Mouse (Mus musculus) gastrocnemius, adult 8-10 months (tissue): ENCODE measurements around the gene Stx8. TPM values are rescaled to one million over a fixed set of nuclear protein-coding genes. Genes with fewer than 3 reads are reported as not detected.

Source experiments
- DNase-seq, 2 experiments: peaks; one replicate each; pipeline ENCODE4 v3.0.0; 2022; ENCODE audit warnings: low spot score in 2 of 2
- total RNA-seq, 4 experiments: library from RNA; stranded (reverse); gene quantifications; 2 replicates each; pipeline ENCODE4 v1.2.4; 2022

Stx8 gene
- total RNA-seq, 4 experiments from 2014 or later = 21.5 to 27.4 (median 22.6) TPM

DNA sequence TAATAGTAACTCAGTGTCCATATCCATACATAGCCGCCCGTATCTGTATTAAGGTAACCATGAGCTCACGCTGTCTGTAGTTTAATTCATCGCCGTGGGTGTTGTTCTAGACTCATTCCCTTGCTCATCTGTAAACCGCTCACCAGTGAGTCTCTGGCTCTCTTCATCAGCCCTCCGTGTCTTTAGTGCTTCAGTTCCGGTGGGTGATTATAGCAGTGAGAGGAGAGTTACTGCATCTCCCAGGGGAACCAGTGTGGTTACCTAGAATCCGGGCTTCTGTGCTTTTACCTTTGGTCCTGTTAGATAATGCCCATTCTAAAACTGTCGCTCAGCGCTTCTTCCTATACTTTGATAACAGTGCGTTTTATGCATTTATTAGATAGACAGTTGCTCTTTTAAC, 116.8 kb downstream of the Stx8 start:
- no peak for DNase-seq

DNA sequence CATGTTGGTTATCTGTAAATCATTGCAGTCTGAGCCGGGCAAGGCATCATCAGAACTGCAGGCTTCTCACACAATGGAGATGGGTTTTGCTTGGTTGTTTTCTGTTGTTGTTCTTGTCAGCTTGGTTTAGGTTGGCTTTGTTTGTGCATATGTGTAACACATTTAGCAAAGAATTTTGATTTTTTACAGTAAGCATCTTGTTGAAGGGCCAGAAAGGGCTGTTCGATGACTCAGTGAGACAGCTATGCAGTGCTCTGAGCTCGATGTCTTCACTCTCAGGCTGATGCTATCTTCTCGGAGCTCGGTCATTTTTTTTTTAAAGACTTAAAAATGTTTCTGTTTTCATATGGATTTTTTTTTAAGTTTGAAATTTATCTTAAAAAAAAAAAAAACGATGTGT, 117.6 kb downstream of the Stx8 start:
- DNase-seq = no peak

DNA sequence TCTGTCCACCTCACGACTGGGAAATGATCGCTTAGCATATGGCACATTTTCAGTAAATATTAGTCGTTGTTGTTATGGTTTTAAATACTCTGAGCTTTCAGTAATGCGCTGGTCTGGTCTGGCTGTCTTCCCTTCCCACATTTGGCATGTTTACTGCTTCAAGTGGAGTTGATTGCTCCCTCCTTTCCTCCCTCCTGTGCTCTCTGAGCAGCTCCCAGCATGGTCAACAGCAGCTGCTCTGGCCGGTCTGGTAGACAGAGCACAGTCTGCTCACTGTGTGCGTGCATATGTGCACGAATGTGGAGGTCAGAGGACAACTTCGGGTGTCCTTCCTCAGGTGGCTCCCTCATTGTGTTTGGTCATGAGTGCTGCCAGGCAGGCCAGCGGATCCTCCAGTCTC, 120.2 kb downstream of the Stx8 start:
- no peak for DNase-seq

- no peak for DNase-seq
These were observed 123.4 kb downstream of the Stx8 start for GRCm38 (mm10) chr11:68089426-68089825.

- no peak for DNase-seq
These were observed 124.0 kb downstream of the Stx8 start for GRCm38 (mm10) chr11:68089885-68090592.

- no peak for DNase-seq
These were observed 126.2 kb downstream of the Stx8 start for GRCm38 (mm10) chr11:68091975-68092759.

DNA sequence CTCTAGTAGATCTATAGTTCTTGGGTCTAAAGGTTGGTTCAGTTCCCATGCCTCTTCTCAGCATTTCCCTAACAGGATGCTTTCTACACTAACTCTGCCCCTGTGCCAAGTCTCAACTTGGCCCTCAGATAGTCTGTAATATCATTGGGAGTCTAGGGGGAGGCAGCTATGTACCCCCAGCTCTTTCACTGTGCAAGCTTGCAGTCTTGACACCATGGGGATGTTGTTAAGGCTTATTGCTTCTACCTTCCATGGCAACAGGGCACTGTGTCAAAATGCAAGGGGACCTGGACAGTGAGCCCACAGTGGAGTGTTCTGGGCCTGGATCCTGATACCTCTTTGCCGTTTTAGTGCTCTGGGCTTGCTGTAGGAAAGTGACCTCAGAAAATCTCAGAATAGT, 135.6 kb downstream of the Stx8 start:
- DNase-seq = no peak

- no peak for DNase-seq
These were observed 137.5 kb downstream of the Stx8 start for GRCm38 (mm10) chr11:68103480-68103879.

GRCm38 (mm10) chr11:68106053-68106452, 140.1 kb downstream of the Stx8 start:
- DNase-seq = no peak

DNA sequence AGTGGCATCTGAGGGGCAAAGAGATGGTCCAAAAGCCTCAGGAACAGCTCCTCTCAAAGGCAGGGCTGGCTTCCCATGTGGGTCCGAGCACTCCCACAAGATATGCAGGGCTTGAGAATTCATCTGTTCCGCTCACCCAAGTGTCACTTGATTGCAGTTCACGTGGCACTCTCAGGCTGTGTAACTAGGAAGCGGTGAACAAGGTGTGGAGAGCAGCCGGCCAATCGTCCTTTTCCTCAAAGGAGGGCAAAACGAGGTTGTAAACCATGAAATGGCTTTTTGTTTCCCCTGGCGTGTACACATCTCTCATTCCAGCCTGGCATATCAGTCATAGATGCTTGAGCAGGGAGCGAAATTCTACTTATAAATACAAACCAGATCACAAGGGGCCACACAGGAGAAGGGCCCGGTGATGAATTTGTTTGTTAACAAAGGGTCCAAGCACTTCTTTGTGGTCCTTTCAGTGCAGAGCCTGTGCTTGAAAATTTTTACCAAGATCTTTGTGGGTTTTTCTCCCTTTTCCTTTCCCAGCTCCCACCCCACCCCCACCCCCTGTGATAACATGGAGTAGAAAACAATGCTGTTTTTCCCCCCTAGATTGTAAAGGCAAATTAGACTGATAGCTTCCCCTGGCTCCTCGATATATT, 147.6 kb downstream of the Stx8 start:
- DNase-seq = no peak

GRCm38 (mm10) chr11:68114202-68114601, 148.2 kb downstream of the Stx8 start:
- no peak for DNase-seq

DNA sequence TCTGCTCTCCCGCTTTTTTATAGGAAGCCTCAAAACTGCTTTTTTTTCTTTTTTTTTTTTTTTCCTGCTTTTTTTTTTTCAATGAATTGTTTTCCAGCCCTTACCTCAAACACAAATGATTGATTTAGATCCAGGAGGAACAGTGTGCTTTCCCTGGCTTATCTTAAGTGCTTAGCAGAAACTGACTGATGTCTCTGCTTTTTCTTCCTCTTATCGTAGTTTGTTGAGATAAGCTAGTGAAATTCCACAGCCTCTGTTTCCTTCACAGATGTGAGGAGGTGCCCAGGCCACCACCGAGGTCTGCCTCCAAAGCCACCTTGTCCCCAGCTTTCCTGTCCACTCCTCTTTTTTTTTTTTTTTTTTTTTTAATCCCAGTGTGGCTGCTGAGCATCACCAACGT, 150.2 kb downstream of the Stx8 start:
- DNase-seq = no peak

DNA sequence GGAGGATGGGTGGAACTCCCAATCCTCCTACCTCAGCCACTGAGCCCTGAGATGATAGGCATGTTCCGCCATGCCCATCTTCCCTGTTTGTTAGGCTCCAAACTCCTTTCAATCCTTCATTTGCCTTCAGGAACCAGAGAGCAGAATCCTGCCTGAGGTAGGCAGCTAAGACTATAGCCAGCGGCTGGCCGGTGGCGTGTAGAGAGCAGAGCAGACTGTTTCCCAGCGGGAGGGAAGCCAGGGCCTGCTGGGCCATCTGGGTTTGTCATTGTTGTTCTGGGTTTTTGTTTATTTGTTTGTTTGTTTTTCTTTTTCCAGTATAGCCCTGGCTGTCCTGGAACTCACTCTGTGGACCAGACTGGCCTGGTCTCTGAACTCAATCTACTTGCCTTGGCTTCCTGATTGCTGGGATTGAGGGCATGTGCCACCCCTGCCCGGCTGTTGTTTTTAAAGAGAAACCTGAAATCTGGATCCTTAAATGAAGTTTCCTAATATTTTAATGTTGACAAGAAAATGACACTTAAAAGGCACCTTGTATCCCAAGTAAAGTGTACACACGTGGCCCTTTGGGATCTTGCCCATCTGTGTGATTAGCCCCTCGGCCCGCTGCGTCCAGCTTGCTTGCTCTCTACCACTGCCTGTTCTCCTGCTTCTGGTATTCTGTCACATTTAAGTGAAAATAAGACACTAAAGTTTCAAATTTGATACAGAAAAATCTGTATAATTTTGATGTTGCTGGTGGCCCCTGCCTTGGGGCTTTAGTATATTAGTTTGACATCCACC, 152.1 kb downstream of the Stx8 start:
- no peak for DNase-seq

DNA sequence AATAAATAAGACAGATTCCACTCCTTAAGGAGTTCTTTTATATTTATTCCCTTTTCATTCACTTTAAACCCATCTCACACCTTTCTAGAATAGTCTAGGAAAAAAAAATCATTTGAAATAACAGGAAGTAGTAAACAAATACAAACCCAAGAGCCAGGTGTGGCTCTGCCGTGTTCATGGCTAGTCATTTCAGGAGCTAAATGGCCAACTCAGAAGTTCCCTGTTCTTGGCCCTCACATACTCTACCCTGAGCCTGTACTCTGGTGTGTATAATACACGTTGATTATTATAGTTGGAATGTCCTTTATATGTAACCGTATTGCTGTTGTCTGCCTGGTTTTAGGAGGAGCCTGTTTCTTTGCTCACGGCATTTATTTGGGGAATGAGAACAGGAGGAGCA, 152.7 kb downstream of the Stx8 start:
- DNase-seq = no peak

DNA sequence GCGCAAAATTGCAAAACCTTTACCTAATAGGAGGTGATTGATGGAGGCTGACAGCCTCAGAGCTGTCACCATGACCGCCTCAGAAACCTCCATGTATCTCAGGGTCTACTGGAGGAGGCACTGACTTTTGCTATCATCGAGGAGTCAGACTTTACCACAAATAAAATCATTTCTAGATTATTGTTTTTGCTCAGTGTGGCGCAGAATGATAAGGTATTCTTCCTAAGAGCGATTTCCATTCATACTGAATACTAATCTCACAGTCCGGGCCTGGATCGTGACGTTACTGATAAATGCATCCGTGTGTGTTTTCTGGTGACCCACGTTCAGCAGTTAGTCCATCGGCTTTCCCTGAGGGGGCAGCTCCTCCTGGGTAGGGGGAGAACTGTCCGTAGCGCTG, 153.1 kb downstream of the Stx8 start:
- DNase-seq = no peak

DNA sequence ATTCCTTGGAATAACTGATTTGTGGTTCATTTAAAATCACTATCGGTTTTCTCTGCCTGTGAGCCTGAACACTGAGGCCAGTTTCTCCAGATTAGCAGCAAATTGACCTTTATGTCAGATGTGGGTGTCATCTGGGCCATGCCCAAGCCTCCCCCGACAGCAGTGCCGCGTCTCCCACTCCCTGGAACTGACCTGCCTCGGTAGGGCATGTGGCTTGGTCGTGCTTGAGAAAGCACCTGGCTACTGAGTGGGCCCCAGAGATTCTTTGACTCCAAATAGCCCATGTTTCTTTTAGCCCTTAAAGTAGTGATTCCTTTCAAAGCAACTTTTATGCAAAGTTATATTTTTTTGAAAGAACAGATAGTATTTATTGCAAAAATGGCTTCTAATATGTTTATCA, 155.3 kb downstream of the Stx8 start:
- no peak for DNase-seq

GRCm38 (mm10) chr11:68121660-68122059, 155.7 kb downstream of the Stx8 start:
- no peak for DNase-seq

DNA sequence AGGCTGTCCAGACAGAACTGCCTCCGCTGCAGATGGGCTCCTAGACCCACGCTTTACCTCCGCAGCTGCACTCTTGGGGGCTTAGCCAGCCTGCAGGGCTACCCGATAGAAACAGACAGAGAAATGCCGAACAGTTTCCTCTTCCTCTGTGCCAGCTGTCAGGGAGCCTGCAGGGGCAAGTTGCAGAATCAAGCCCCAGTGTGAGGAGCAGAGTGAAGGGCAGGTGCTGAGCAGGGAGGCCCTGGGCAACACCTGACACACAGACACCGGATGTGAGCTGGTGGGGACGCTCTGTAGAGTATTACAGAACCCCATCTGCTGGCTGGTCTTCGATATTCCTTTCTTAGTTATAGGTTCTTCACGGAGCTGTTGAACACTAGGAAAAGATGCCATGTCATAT, 160.1 kb downstream of the Stx8 start:
- DNase-seq = no peak

- no peak for DNase-seq
These were observed 168.5 kb downstream of the Stx8 start for GRCm38 (mm10) chr11:68134494-68134893.

- no peak for DNase-seq
These were observed 169.4 kb downstream of the Stx8 start for GRCm38 (mm10) chr11:68135350-68135749.

DNA sequence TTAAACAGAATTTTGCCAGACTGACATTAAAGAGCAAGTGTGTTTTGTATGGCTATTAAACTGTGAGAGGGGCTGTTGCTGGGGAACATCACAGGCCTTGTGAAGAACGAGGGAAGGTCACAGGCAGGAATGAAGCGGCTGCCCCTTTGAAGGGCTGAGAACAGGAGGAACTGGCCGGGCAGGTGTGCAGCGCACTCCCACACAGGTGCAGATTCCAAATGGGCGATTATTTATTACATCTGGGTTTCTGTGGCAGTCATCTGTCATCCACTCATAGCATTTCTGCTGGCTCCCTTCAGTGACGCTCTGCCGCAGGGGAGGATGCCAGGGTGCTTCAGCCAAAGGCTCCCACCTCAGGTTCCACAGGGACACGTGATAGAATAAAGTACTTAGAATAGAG, 170.7 kb downstream of the Stx8 start:
- DNase-seq = no peak

- DNase-seq = no peak
These were observed 176.3 kb downstream of the Stx8 start for GRCm38 (mm10) chr11:68142296-68142695.
